Mouse (Mus musculus) liver, embryonic 16.5 days (tissue): ENCODE data around the gene Calcoco2. TPM values are rescaled to one million over a fixed set of nuclear protein-coding genes. Genes with fewer than 3 reads are reported as not detected.

Source experiments
- ATAC-seq: fragments of 200-750 bp; cut with Nextera tagmentation; 2 replicates; pipeline ENCODE4 v1.8.0; 2017; ENCODE audit warnings: low read depth, mild to moderate bottlenecking, moderate number of reproducible peaks, moderate library complexity
- H3K27ac ChIP-seq: fragments of 300-500 bp; sonication (generic); 2 replicates; pipeline ENCODE4 v1.5.1; 2014; ENCODE audit warnings: mild to moderate bottlenecking, low read length
- H3K27me3 ChIP-seq: fragments of 300-500 bp; sonication (generic); 2 replicates; pipeline ENCODE4 v1.6.1; 2014; ENCODE audit warnings: low read depth, low read length, mixed read lengths; ENCODE audit not compliant: control insufficient read depth, insufficient read depth
- H3K36me3 ChIP-seq: fragments of 300-500 bp; sonication (generic); 2 replicates; pipeline ENCODE4 v1.6.1; 2014; ENCODE audit warnings: mild to moderate bottlenecking; ENCODE audit not compliant: control insufficient read depth, insufficient read depth
- H3K4me1 ChIP-seq: fragments of 300-500 bp; sonication (generic); 2 replicates; pipeline ENCODE4 v1.6.1; 2014; ENCODE audit warnings: low read depth, low read length, mixed read lengths; ENCODE audit not compliant: control insufficient read depth
- H3K4me2 ChIP-seq: fragments of 300-500 bp; sonication (generic); 2 replicates; pipeline ENCODE4 v1.6.1; 2014; ENCODE audit warnings: low read depth, low read length, mixed read lengths
- H3K4me3 ChIP-seq: fragments of 300-500 bp; sonication (generic); 2 replicates; pipeline ENCODE4 v1.5.1; 2014; ENCODE audit warnings: low read depth, mild to moderate bottlenecking, low read length
- H3K9ac ChIP-seq: fragments of 300-500 bp; sonication (generic); 2 replicates; pipeline ENCODE4 v1.6.1; 2014; ENCODE audit warnings: low read depth, low read length
- H3K9me3 ChIP-seq: fragments of 300-500 bp; sonication (generic); replicated peaks from 2 replicates; pipeline ENCODE4 v1.6.1; 2016; ENCODE audit warnings: low read length; ENCODE audit not compliant: control insufficient read depth
- WGBS: fragments of 180-500 bp; shearing (Covaris S2); extraction: QIAGEN DNeasy Blood & Tissue Kit; methylation state at CpG from one replicate; pipeline ENCODE4 v1.1.7; 2014; ENCODE audit not compliant: insufficient replicate concordance; 5-methylcytosine and 5-hydroxymethylcytosine counted together
- polyA plus RNA-seq: library from polyadenylated mRNA; unstranded; fragments of >200 nt; fragmentation: Nextera tagmentation; extraction: Ambion mirVana; gene quantifications from 2 replicates; pipeline ENCODE4 v1.2.1, GENCODE M21; 2015

Gene Calcoco2
- polyA plus RNA-seq, 1 experiment from 2014 or later = not detected

DNA sequence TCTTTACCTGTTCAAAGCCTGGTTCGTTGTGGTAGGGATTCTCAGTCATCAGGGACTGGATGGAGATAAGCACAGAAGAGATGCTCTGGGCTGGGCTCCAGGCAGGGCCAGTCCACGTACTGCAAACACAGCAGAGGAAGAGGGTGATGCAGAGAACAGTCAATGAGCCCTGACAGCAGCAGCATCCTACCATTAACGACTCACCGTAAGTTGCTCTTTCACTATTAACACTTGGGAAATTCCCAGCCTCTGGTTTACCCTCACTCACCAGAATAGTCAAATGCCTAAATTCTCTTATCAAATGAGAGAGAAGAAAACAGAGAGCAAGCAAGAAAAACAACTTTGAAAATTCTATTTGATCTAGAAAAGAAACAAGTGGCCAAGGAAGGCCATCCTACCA, 53.5 kb downstream of the Calcoco2 start:
- 79% methylated on average over 4 of the region's 4 CpGs for WGBS
- ATAC-seq = no peak

DNA sequence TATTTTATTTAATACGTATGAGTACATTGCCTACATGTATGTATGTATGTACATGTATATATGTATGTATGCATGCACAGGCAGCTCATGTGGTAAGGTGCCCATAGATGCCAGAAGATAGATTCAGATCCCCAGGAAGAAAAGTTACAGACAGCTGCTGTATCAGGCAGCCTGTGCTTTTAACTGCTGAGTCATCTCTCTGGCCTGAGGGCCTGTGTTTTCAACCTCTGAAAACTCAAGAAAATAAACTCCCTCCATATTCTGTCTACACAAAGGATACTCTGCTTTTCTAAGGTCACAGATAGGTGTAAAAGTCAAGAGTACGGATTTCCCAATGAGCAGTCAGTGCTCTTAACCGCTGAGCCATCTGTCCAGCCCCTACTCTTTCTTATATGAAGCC, 60.9 kb downstream of the Calcoco2 start:
- Histone ChIP-seq H3K4me1 (no peaks in the 10 kb centered on the region; the same call in 1 of the 2 replicates), H3K27me3 (no peaks in the 10 kb centered on the region), H3K27ac (no peak overlapping the region), H3K9me3 (no peaks in the 10 kb centered on the region), H3K4me2 (no peak overlapping the region), H3K4me3 (no peak overlapping the region), H3K36me3 (peaks cover 60% of the 10 kb centered on the region), H3K9ac (no peak overlapping the region)
- WGBS = 87% methylated on average over 3 of the region's 3 CpGs
- ATAC-seq = no peak

More for the DNA sequence above, 53.5 kb downstream of the Calcoco2 start:
- H3K4me2 ChIP-seq = no peak overlapping the region
- no peak overlapping the region for H3K9ac ChIP-seq
- peaks cover 44% of the 10 kb centered on the region for H3K36me3 ChIP-seq
- peaks cover 8% of the 10 kb centered on the region for H3K4me1 ChIP-seq
- no peak overlapping the region for H3K27ac ChIP-seq
- H3K4me3 ChIP-seq = no peak overlapping the region
- no peaks in the 10 kb centered on the region for H3K9me3 ChIP-seq
- H3K27me3 ChIP-seq = no peaks in the 10 kb centered on the region

DNA sequence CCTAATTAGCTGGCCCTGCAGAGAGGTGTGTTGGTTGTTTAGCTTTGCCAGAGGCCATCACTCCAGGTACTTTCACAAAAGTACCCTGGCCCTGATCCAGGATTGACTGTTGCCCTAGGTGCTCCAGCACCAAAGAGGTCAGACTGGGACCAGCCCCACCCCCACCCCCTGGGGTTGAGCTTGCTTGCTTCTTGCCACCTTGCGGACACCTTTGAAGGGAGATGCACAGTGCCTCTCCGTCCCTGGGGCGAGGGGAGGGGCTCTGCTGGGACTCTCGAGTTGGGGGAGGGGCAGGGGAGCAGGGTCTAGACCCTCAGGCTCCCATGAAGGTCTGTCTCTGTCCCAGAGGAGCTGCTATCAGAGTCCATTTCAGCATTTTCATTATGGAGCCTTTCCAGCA, 61.8 kb downstream of the Calcoco2 start:
- H3K9me3 ChIP-seq = no peaks in the 10 kb centered on the region
- H3K9ac ChIP-seq = no peak overlapping the region
- H3K27ac ChIP-seq = no peak overlapping the region
- 0 out of 2 replicates have a peak, but pooled peaks have one; percentile 21 for ATAC-seq
- no peak overlapping the region for H3K4me3 ChIP-seq
- 74% methylated on average over 4 of the region's 4 CpGs for WGBS
- H3K27me3 ChIP-seq = no peaks in the 10 kb centered on the region
- no peak overlapping the region for H3K4me2 ChIP-seq
- peaks cover 57% of the 10 kb centered on the region for H3K36me3 ChIP-seq
- H3K4me1 ChIP-seq = no peaks in the 10 kb centered on the region; the same call in 1 of the 2 replicates

Other genes starting within 250 kb of the Calcoco2 start
- 0.08 and 0.50 TPM in 2 replicates for gene B4galnt2, start 197.1 kb downstream of the Calcoco2 start, polyA plus RNA-seq
- 10.4 and 10.8 TPM in 2 replicates for gene Igf2bp1, start 106.0 kb downstream of the Calcoco2 start, polyA plus RNA-seq
- 0.25 TPM in 1 of 2 replicates, not detected in the other for gene Gip, start 87.4 kb downstream of the Calcoco2 start, polyA plus RNA-seq
- 47.5 and 54.4 TPM in 2 replicates for gene Snf8, start 77.1 kb downstream of the Calcoco2 start, polyA plus RNA-seq
- 13.2 TPM in 2 replicates for gene Ube2z, start 46.6 kb downstream of the Calcoco2 start, polyA plus RNA-seq
- 471 and 479 TPM in 2 replicates for gene Atp5g1, start 36.3 kb downstream of the Calcoco2 start, polyA plus RNA-seq
- not detected in 2 replicates for gene Ttll6, start 21.8 kb upstream of the Calcoco2 start, polyA plus RNA-seq
- not detected in 2 replicates for gene Hoxb13, start 82.4 kb upstream of the Calcoco2 start, polyA plus RNA-seq
- not detected in 2 replicates for gene Hoxb9, start 159.5 kb upstream of the Calcoco2 start, polyA plus RNA-seq
- not detected in 2 replicates for gene Hoxb8, start 169.9 kb upstream of the Calcoco2 start, polyA plus RNA-seq
- gene Hoxb7, start 174.7 kb upstream of the Calcoco2 start, polyA plus RNA-seq = 0.18 and 0.25 TPM in 2 replicates
- 0.08 TPM in 1 of 2 replicates, not detected in the other for gene Hoxb6, start 180.5 kb upstream of the Calcoco2 start, polyA plus RNA-seq
- 0.26 and 0.37 TPM in 2 replicates for gene Hoxb5, start 191.4 kb upstream of the Calcoco2 start, polyA plus RNA-seq
- gene Hoxb4, start 206.3 kb upstream of the Calcoco2 start, polyA plus RNA-seq = 0.08 and 0.11 TPM in 2 replicates
- 0.11 TPM in 1 of 2 replicates, not detected in the other for gene Hoxb3, start 211.4 kb upstream of the Calcoco2 start, polyA plus RNA-seq
- gene Hoxb2, start 238.6 kb upstream of the Calcoco2 start, polyA plus RNA-seq = 0.62 and 0.90 TPM in 2 replicates